Mouse (Mus musculus) Muller cell, postnatal 12 days (primary cell): ENCODE measurements around the gene Cdkl5.
A peak's percentile ranks its signal among the peaks of the same experiment; 100 is the strongest.
"Not testable (repeated sequence)": the region's sequence is repeated elsewhere in the genome, so short reads cannot be mapped to it uniquely, and the experiment has no call there.

ENCODE experiments used
- DNase-seq: peaks from one replicate; pipeline ENCODE4 v3.0.0-alpha.2; 2015; ENCODE audit errors: inconsistent ontology term

Cdkl5 gene

GRCm38 (mm10) chrX:160906952-160907351 is 87.6 kb downstream of the Cdkl5 start, which contains the start of gene Gja6:
TSS of gene Gja6 (minus strand) at chrX:160907052.
- no peak for DNase-seq

GRCm38 (mm10) chrX:160906477-160906876 is 88.0 kb downstream of the Cdkl5 start:
- no peak for DNase-seq

GRCm38 (mm10) chrX:160905913-160906312 is 88.6 kb downstream of the Cdkl5 start:
- DNase-seq: no peak

GRCm38 (mm10) chrX:160905041-160905678 is 89.3 kb downstream of the Cdkl5 start:
- no peak for DNase-seq

- no peak for DNase-seq
These were observed 93.4 kb downstream of the Cdkl5 start for GRCm38 (mm10) chrX:160901118-160901517.

GRCm38 (mm10) chrX:160892077-160892476 is 102.4 kb downstream of the Cdkl5 start:
- DNase-seq: no peak

GRCm38 (mm10) chrX:160886301-160886700 is 108.2 kb downstream of the Cdkl5 start:
- no peak for DNase-seq

GRCm38 (mm10) chrX:160866576-160866975 is 127.9 kb downstream of the Cdkl5 start:
- no peak for DNase-seq

- no peak for DNase-seq
These were observed 129.5 kb downstream of the Cdkl5 start for GRCm38 (mm10) chrX:160865022-160865421.

GRCm38 (mm10) chrX:160863689-160864383 is 130.7 kb downstream of the Cdkl5 start:
- DNase-seq: no peak

- no peak for DNase-seq
These were observed 186.3 kb downstream of the Cdkl5 start for GRCm38 (mm10) chrX:160808226-160808625.

GRCm38 (mm10) chrX:160804409-160805150 is 189.9 kb downstream of the Cdkl5 start:
- DNase-seq: no peak

- no peak for DNase-seq
These were observed 199.6 kb downstream of the Cdkl5 start for GRCm38 (mm10) chrX:160794920-160795319.

GRCm38 (mm10) chrX:160782276-160782675 is 212.2 kb downstream of the Cdkl5 start:
- peak; percentile 24 for DNase-seq

GRCm38 (mm10) chrX:160773033-160773432 is 221.5 kb downstream of the Cdkl5 start:
- DNase-seq: no peak

GRCm38 (mm10) chrX:160769622-160770021 is 224.9 kb downstream of the Cdkl5 start:
- not testable (repeated sequence) for DNase-seq

- DNase-seq: no peak
These were observed 226.8 kb downstream of the Cdkl5 start, which contains the start of gene Rs1 for GRCm38 (mm10) chrX:160767713-160768112. TSS of gene Rs1 (plus strand) at chrX:160768013.

GRCm38 (mm10) chrX:160766233-160766616 is 228.3 kb downstream of the Cdkl5 start:
- DNase-seq: no peak

- peak; percentile 70 for DNase-seq
These were observed 228.9 kb downstream of the Cdkl5 start for GRCm38 (mm10) chrX:160765389-160766232.

- no peak for DNase-seq
These were observed 243.7 kb downstream of the Cdkl5 start for GRCm38 (mm10) chrX:160750808-160751207.

- DNase-seq: no peak
These were observed 245.9 kb downstream of the Cdkl5 start for GRCm38 (mm10) chrX:160748653-160749052.

GRCm38 (mm10) chrX:160745399-160745798 is 249.1 kb downstream of the Cdkl5 start:
- DNase-seq: no peak
